Mouse (Mus musculus) cortical plate, adult 2 months (tissue): ENCODE measurements at regions not wholly inside any gene's neighbourhood (a gene's known extent, or its start where the extent isn't known, plus 50 kb on each side); places are given as distances from the start of the nearest gene placed in this dataset.

Source experiments
- CTCF ChIP-seq: fragments of 200-500 bp; IDR thresholded peaks from 2 replicates; pipeline ENCODE4 v1.5.1; 2011; ENCODE audit warnings: mild to moderate bottlenecking, control low read depth, low read length; ENCODE audit not compliant: insufficient read depth; ENCODE audit errors: extremely low read depth
- POLR2A ChIP-seq: fragments of 200-500 bp; IDR thresholded peaks from 2 replicates; pipeline ENCODE4 v1.6.1; 2011; ENCODE audit warnings: mild to moderate bottlenecking, low read length, control low read depth; ENCODE audit not compliant: insufficient read depth; ENCODE audit errors: extremely low read depth

DNA sequence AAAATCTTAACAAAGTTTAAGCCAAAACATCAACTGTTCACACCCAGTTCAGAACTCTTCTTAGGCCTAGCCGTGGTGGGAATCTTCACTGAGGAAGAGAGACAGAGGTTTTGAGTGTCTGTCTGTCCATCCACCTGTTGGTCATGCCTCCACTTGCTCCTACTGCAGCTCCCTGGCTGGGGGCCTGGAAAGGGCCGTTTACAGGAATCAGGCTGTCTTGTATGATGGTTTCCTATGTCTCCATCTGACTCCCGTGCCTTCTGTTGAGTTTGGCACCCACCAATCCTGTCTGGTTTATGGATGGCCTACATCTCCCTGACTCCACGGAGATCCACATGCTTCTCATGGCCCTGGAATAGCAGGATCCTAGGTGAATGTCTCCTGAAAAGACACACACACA is 166.1 kb downstream of the Fam43a start:
- TF ChIP-seq POLR2A (no peak), CTCF (no peak)
